Mouse (Mus musculus) left cerebral cortex, postnatal 25 days (tissue): ENCODE measurements around the gene Spaca6. TPM values are rescaled to one million over a fixed set of nuclear protein-coding genes. Genes with fewer than 3 reads are reported as not detected.
"Not testable (repeated sequence)": the region's sequence is repeated elsewhere in the genome, so short reads cannot be mapped to it uniquely, and the experiment has no call there.

Experiments
- DNase-seq, 2 experiments: peaks; one replicate each; pipeline ENCODE4 v3.0.0; 2022; ENCODE audit warnings: low spot score in 2 of 2, mixed read lengths in 1 of 2
- intact Hi-C: fragments of 180-260 bp; cut with DNase I; formaldehyde crosslinking; loops from one replicate; pipeline ENCODE4 v1.15.1; 2025
- total RNA-seq, 2 experiments: library from RNA; stranded (reverse); gene quantifications; 2 replicates each; pipeline ENCODE4 v1.2.3; 2021

Spaca6 gene
- total RNA-seq, 2 experiments from 2014 or later = 68.8 to 86.7 TPM

- intact Hi-C loops = no loop called here
- DNase-seq = no peak
These were observed 12.3 kb downstream of the Spaca6 start for GRCm38 (mm10) chr17:17839276-17839675.

GRCm38 (mm10) chr17:17840796-17841195 is 13.8 kb downstream of the Spaca6 start:
- DNase-seq = no peak
- intact Hi-C loops = no loop called here

GRCm38 (mm10) chr17:17843534-17844261 is 16.7 kb downstream of the Spaca6 start:
- DNase-seq = no peak
- intact Hi-C loops = loop anchor here (2.0 kb wide), 1 partner anchor 53 kb away; no protein-coding TSS in a partner anchor

- not testable (repeated sequence) for DNase-seq
- intact Hi-C loops = loop anchor here (2.0 kb wide), 1 partner anchor 52 kb away; no protein-coding TSS in a partner anchor
These were observed 17.6 kb downstream of the Spaca6 start for GRCm38 (mm10) chr17:17844606-17845005.

GRCm38 (mm10) chr17:17845187-17846027 is 18.4 kb downstream of the Spaca6 start:
- DNase-seq = peak in 1 of 2 experiments; percentile 67
- intact Hi-C loops = loop anchor here (2.0 kb wide), 1 partner anchor 51 kb away; no protein-coding TSS in a partner anchor

- intact Hi-C loops = no loop called here
- no peak for DNase-seq
These were observed 22.0 kb downstream of the Spaca6 start for GRCm38 (mm10) chr17:17848988-17849387.

- peak in 1 of 2 experiments; percentile 32 for DNase-seq
- intact Hi-C loops = no loop called here
These were observed 23.2 kb downstream of the Spaca6 start for GRCm38 (mm10) chr17:17849906-17850712.

- DNase-seq = no peak
- intact Hi-C loops = loop anchor here (5.0 kb wide), 1 partner anchor 48 kb away; no protein-coding TSS in a partner anchor
These were observed 28.3 kb downstream of the Spaca6 start, which contains the start of gene Has1 for GRCm38 (mm10) chr17:17855064-17855838. Gene Has1, minus strand, starts transcription at chr17:17855205.

GRCm38 (mm10) chr17:17856612-17857011 is 29.7 kb downstream of the Spaca6 start:
- no peak for DNase-seq
- intact Hi-C loops = loop anchor here (5.0 kb wide), 1 partner anchor 49 kb away; no protein-coding TSS in a partner anchor

GRCm38 (mm10) chr17:17857446-17857845 is 30.5 kb downstream of the Spaca6 start:
- intact Hi-C loops = loop anchor here (5.0 kb wide), 1 partner anchor 50 kb away; no protein-coding TSS in a partner anchor
- DNase-seq = no peak

- intact Hi-C loops = no loop called here
- DNase-seq = no peak
These were observed 33.2 kb downstream of the Spaca6 start for GRCm38 (mm10) chr17:17860110-17860509.

- intact Hi-C loops = no loop called here
These were observed 35.4 kb downstream of the Spaca6 start for GRCm38 (mm10) chr17:17862360-17862759.

GRCm38 (mm10) chr17:17865168-17865567 is 38.2 kb downstream of the Spaca6 start:
- intact Hi-C loops = no loop called here
- no peak for DNase-seq

More at GRCm38 (mm10) chr17:17862360-17862759, 35.4 kb downstream of the Spaca6 start:
- DNase-seq = no peak

GRCm38 (mm10) chr17:17866801-17867469 is 40.0 kb downstream of the Spaca6 start:
- peak; percentile 24 to 57 for DNase-seq
- intact Hi-C loops = no loop called here

- no peak for DNase-seq
- intact Hi-C loops = no loop called here
These were observed 44.1 kb downstream of the Spaca6 start for GRCm38 (mm10) chr17:17870892-17871550.

- intact Hi-C loops = no loop called here
- DNase-seq = no peak
These were observed 44.7 kb downstream of the Spaca6 start for GRCm38 (mm10) chr17:17871697-17872096.

GRCm38 (mm10) chr17:17879347-17879746 is 52.4 kb downstream of the Spaca6 start:
- intact Hi-C loops = no loop called here
- DNase-seq = no peak

GRCm38 (mm10) chr17:17882672-17883071 is 55.7 kb downstream of the Spaca6 start:
- DNase-seq = no peak
- intact Hi-C loops = no loop called here
